Mouse (Mus musculus) CD8-positive naive resting alpha-beta T cell, adult 2 months (primary cell): ENCODE measurements around the gene Gramd2.

Experiments
- DNase-seq, 2 experiments: peaks; one replicate each; pipeline ENCODE4 v3.0.0; 2022; ENCODE audit warnings: low read depth in 2 of 2, low spot score in 2 of 2

Gene Gramd2

GRCm38 (mm10) chr9:59667904-59668303 is 12.0 kb upstream of the Gramd2 start:
- DNase-seq = no peak

GRCm38 (mm10) chr9:59668473-59668872 is 11.5 kb upstream of the Gramd2 start:
- no peak for DNase-seq

- DNase-seq = no peak
Observed at GRCm38 (mm10) chr9:59669172-59669571, 10.8 kb upstream of the Gramd2 start.

GRCm38 (mm10) chr9:59672195-59672894 is 7.6 kb upstream of the Gramd2 start:
- DNase-seq = no peak

GRCm38 (mm10) chr9:59673427-59673826 is 6.5 kb upstream of the Gramd2 start:
- no peak for DNase-seq

- no peak for DNase-seq
Observed at GRCm38 (mm10) chr9:59675598-59675997, 4.3 kb upstream of the Gramd2 start.

GRCm38 (mm10) chr9:59678313-59678712 is 1.6 kb upstream of the Gramd2 start:
- DNase-seq = no peak

- no peak for DNase-seq
Observed at GRCm38 (mm10) chr9:59680534-59680875, 561 bp downstream of the Gramd2 start.

- DNase-seq = no peak
Observed at GRCm38 (mm10) chr9:59684020-59684419, 4.1 kb downstream of the Gramd2 start.

- DNase-seq = no peak
Observed at GRCm38 (mm10) chr9:59687416-59688046, 7.6 kb downstream of the Gramd2 start.

GRCm38 (mm10) chr9:59691635-59692094 is 11.7 kb downstream of the Gramd2 start:
- no peak for DNase-seq

- DNase-seq = no peak
Observed at GRCm38 (mm10) chr9:59692145-59692544, 12.2 kb downstream of the Gramd2 start.

GRCm38 (mm10) chr9:59694571-59695450 is 14.9 kb downstream of the Gramd2 start:
- no peak for DNase-seq

GRCm38 (mm10) chr9:59695451-59695813 is 15.5 kb downstream of the Gramd2 start:
- DNase-seq = no peak

GRCm38 (mm10) chr9:59696381-59696780 is 16.4 kb downstream of the Gramd2 start:
- DNase-seq = no peak

- DNase-seq = no peak
Observed at GRCm38 (mm10) chr9:59701094-59701493, 21.1 kb downstream of the Gramd2 start.

GRCm38 (mm10) chr9:59703099-59703498 is 23.2 kb downstream of the Gramd2 start:
- DNase-seq = no peak

- no peak for DNase-seq
Observed at GRCm38 (mm10) chr9:59706850-59707825, 27.2 kb downstream of the Gramd2 start.

GRCm38 (mm10) chr9:59709225-59709624 is 29.3 kb downstream of the Gramd2 start:
- no peak for DNase-seq

- DNase-seq = no peak
Observed at GRCm38 (mm10) chr9:59716275-59716898, 36.4 kb downstream of the Gramd2 start.
